In genomic region chr11:35755546-35755945, GRCm38 (mm10) we compare ENCODE assay signal across 24 mouse cellular contexts. TPM values are rescaled to one million over a fixed set of nuclear protein-coding genes. Genes with fewer than 3 reads are reported as not detected.
DNase-seq lines count a peak whose midpoint lies in the region; ATAC-seq and TF ChIP-seq lines count a peak whose summit lies in the region.
"Had no signal": no experiment of that assay in that cellular context is flagged by ENCODE, and none has a peak within 500 bp of the region (broad histone marks: within the 10 kb centered on the region; RNA-seq: fewer than 3 reads in every experiment).

No protein-coding gene starts in this region.

- no peaks in the 10 kb centered on the region for H3K27me3 ChIP-seq in kidney, embryonic 16.5 days (ENCODE audit: insufficient read depth, low read length)
- no peaks in the 10 kb centered on the region for H3K27me3 ChIP-seq in Patski
- no peaks in the 10 kb centered on the region for H3K27me3 ChIP-seq in small intestine, adult 2 months (ENCODE audit: control insufficient read depth, insufficient read depth, low read length)
- H3K27me3 ChIP-seq in forebrain, embryonic 12.5 days = no peaks in the 10 kb centered on the region; the same call in 1 of the 2 replicates
- H3K27me3 ChIP-seq: embryonic facial prominence, embryonic 15.5 days; midbrain, embryonic 13.5 days; neural tube, embryonic 13.5 days had no signal

- no peak overlapping the region for H3K9ac ChIP-seq in kidney, embryonic 16.5 days (replicated peaks; ENCODE audit: low read length)
- no peak overlapping the region for H3K9ac ChIP-seq in forebrain, embryonic 12.5 days
- H3K9ac ChIP-seq: embryonic facial prominence, embryonic 15.5 days; midbrain, embryonic 13.5 days; neural tube, embryonic 13.5 days had no signal

- H3K4me2 ChIP-seq in kidney, embryonic 16.5 days (replicated peaks; ENCODE audit: low read depth, low read length) = no peak overlapping the region
- H3K4me2 ChIP-seq in forebrain, embryonic 12.5 days = no peak overlapping the region
- H3K4me2 ChIP-seq: embryonic facial prominence, embryonic 15.5 days; midbrain, embryonic 13.5 days; neural tube, embryonic 13.5 days had no signal

- POLR2A ChIA-PET in Patski (lab: Charles Lee) = interaction anchor here (0.6 kb wide), 1 partner anchor 304 kb away, joined by 3 read pairs; no protein-coding TSS in a partner anchor

- TF ChIP-seq CTCF in Patski (IDR thresholded peaks at IDR 0.05) = no peak
- TF ChIP-seq CTCF in brain, embryonic 14.5 days (IDR thresholded peaks at IDR 0.05; ENCODE audit: borderline replicate concordance, extremely low read depth, insufficient read depth, insufficient read length) = no peak
- TF ChIP-seq CTCF in small intestine, adult 2 months (IDR thresholded peaks at IDR 0.05; ENCODE audit: extremely low read depth, insufficient read length, insufficient replicate concordance, low read depth, low read length) = no peak

- H3K36me3 ChIP-seq in kidney, embryonic 16.5 days (ENCODE audit: insufficient read depth, low read length) = no peaks in the 10 kb centered on the region
- H3K36me3 ChIP-seq in small intestine, adult 2 months (ENCODE audit: control insufficient read depth, insufficient read depth, low read length) = no peaks in the 10 kb centered on the region
- no peaks in the 10 kb centered on the region for H3K36me3 ChIP-seq in forebrain, embryonic 12.5 days (replicated peaks)
- H3K36me3 ChIP-seq: embryonic facial prominence, embryonic 15.5 days; midbrain, embryonic 13.5 days; neural tube, embryonic 13.5 days had no signal

- in situ Hi-C loops in Patski (cut with MboI; ENCODE audit: low pct_unique_long_range_greater_than_20kb) = no loop called here

- no peak for TF ChIP-seq POLR2A in brain, embryonic 14.5 days (IDR thresholded peaks at IDR 0.05; ENCODE audit: borderline replicate concordance, extremely low read depth, insufficient read depth, insufficient read length, poor library complexity, severe bottlenecking)
- TF ChIP-seq POLR2A in small intestine, adult 2 months (IDR thresholded peaks at IDR 0.05; ENCODE audit: low read depth, low read length) = no peak

- ATAC-seq in kidney, embryonic 16.5 days (ENCODE audit: low FRiP score, low TSS enrichment) = 0 out of 2 replicates have a peak, but pooled peaks have one; percentile 47
- peak; percentile 89 for ATAC-seq in Patski
- no peak for ATAC-seq in forebrain, embryonic 12.5 days (ENCODE audit: low FRiP score)
- ATAC-seq: hindbrain, embryonic 16.5 days; midbrain, embryonic 13.5 days had no signal

- CTCF ChIA-PET in Patski (lab: Charles Lee) = interaction anchor here (1.6 to 3.3 kb wide), 2 partner anchors 12 to 15 kb away, joined by 5 to 13 read pairs; no protein-coding TSS in a partner anchor

- H3K9me3 ChIP-seq in kidney, embryonic 16.5 days (ENCODE audit: low read length) = no peaks in the 10 kb centered on the region
- no peaks in the 10 kb centered on the region for H3K9me3 ChIP-seq in forebrain, embryonic 12.5 days
- H3K9me3 ChIP-seq: embryonic facial prominence, embryonic 15.5 days; midbrain, embryonic 13.5 days; neural tube, embryonic 13.5 days had no signal

- no peak overlapping the region for H3K4me3 ChIP-seq in kidney, embryonic 16.5 days (ENCODE audit: low read length)
- no peak overlapping the region for H3K4me3 ChIP-seq in small intestine, adult 2 months (ENCODE audit: low read depth, low read length)
- no peak overlapping the region for H3K4me3 ChIP-seq in forebrain, embryonic 12.5 days (replicated peaks)
- H3K4me3 ChIP-seq: embryonic facial prominence, embryonic 15.5 days; heart, adult 2 months; midbrain, embryonic 13.5 days; neural tube, embryonic 13.5 days had no signal

- H3K4me1 ChIP-seq in kidney, embryonic 16.5 days (ENCODE audit: insufficient read depth, low read length) = peaks cover 28% of the 10 kb centered on the region
- H3K4me1 ChIP-seq in small intestine, adult 2 months (ENCODE audit: control insufficient read depth, insufficient read depth, insufficient read length, low read length) = peaks cover 28% of the 10 kb centered on the region; the same call in 1 of the 2 replicates
- H3K4me1 ChIP-seq in forebrain, embryonic 12.5 days = 0 out of 2 replicates have a peak, but pooled peaks cover 3% of the 10 kb centered on the region
- H3K4me1 ChIP-seq: midbrain, embryonic 13.5 days; neural tube, embryonic 13.5 days had no signal

- no peak overlapping the region for H3K27ac ChIP-seq in kidney, embryonic 16.5 days (ENCODE audit: low read length)
- H3K27ac ChIP-seq in small intestine, adult 2 months (ENCODE audit: insufficient read depth, low read depth, low read length) = peak overlapping the region; percentile 54; the same call in 1 of the 2 replicates
- H3K27ac ChIP-seq in forebrain, embryonic 12.5 days = no peak overlapping the region
- H3K27ac ChIP-seq: embryonic facial prominence, embryonic 15.5 days; heart, adult 2 months; midbrain, embryonic 13.5 days; neural tube, embryonic 13.5 days had no signal

- 22% methylated on average over 6 of the region's 6 CpGs for WGBS in kidney, embryonic 16.5 days
- WGBS in small intestine, adult 2 months = 22% methylated on average over 6 of the region's 6 CpGs
- WGBS in forebrain, embryonic 12.5 days = 53% methylated on average over 6 of the region's 6 CpGs

- no peak for DNase-seq in kidney, adult 9 months
- DNase-seq in Patski (ENCODE audit: low read depth, low spot score) = peak; percentile 54
- peak; percentile 2 for DNase-seq in brain, embryonic 14.5 days (ENCODE audit: low read depth)
- DNase-seq in natural killer cell, adult 2 months (ENCODE audit: low spot score in 2 of 2) = no peak
- DNase-seq: B cell, adult 2 months; cerebellum, adult 11 months; cerebellum, postnatal 10 days; gastrocnemius, postnatal 10 days; heart, adult 2 months; heart, postnatal 36 days; kidney, adult 2 months; kidney, postnatal 4 days; liver; lung, postnatal 14 days; right cerebral cortex, adult 18-20 months; thymus, postnatal 4 days had no signal

RNA-seq across cellular contexts. Expression of gene Pank3, which starts 13.7 kb away (rescaled TPM):
- polyA plus RNA-seq in kidney, embryonic 16.5 days (2015; fragmentation: Nextera tagmentation; extraction: Ambion mirVana) = 12.0 and 13.7 TPM in 2 replicates
- 30.1 TPM for polyA plus RNA-seq in Patski (2021)
- polyA plus RNA-seq in brain, embryonic 14.5 days (2012; rRNA removed) = 36.4 and 41.0 TPM in 2 replicates
- 2.1 and 3.7 TPM in 2 replicates for polyA plus RNA-seq in small intestine, adult 2 months (2012; rRNA removed)
- polyA plus RNA-seq in forebrain, embryonic 12.5 days (2016; fragmentation: Nextera tagmentation; extraction: Ambion mirVana) = 30.2 and 30.3 TPM in 2 replicates

RNA-seq across cellular contexts. Expression of gene Fbll1, which starts 43.1 kb away (rescaled TPM):
- not detected in 2 replicates for polyA plus RNA-seq in kidney, embryonic 16.5 days (2015; fragmentation: Nextera tagmentation; extraction: Ambion mirVana)
- polyA plus RNA-seq in Patski (2021) = not detected
- polyA plus RNA-seq in brain, embryonic 14.5 days (2012; rRNA removed) = 82.5 and 83.9 TPM in 2 replicates
- polyA plus RNA-seq in small intestine, adult 2 months (2012; rRNA removed) = 0.08 and 0.10 TPM in 2 replicates
- polyA plus RNA-seq in forebrain, embryonic 12.5 days (2016; fragmentation: Nextera tagmentation; extraction: Ambion mirVana) = 6.3 and 6.9 TPM in 2 replicates
- polyA plus RNA-seq: heart, adult 2 months; liver, embryonic 16.5 days had no signal

Comparison
In these comparisons a context has a peak if more than half of its experiments do, and no peak if none do; other contexts are left out.
1. DNase-seq: peak in Patski (single experiment) and brain, embryonic 14.5 days (single experiment); none in kidney, adult 9 months (single experiment) and natural killer cell, adult 2 months (0 of 2).
2. RNA of gene Fbll1, which starts 43.1 kb away (polyA plus RNA-seq): 82.5 to 83.9 TPM in brain, embryonic 14.5 days; 6.3 to 6.9 TPM in forebrain, embryonic 12.5 days, 0.08 to 0.10 TPM in small intestine, adult 2 months, not detected in kidney, embryonic 16.5 days and not detected in Patski (single experiment); every median in the first group is over 10 times any median in the second.